Mouse (Mus musculus): ENCODE measurements around the gene Slc16a14. TPM values are rescaled to one million over a fixed set of nuclear protein-coding genes. Genes with fewer than 3 reads are reported as not detected.

Gene Slc16a14
- polyA plus RNA-seq, 1 experiment from 2014 or later = 11.0 TPM

DNA sequence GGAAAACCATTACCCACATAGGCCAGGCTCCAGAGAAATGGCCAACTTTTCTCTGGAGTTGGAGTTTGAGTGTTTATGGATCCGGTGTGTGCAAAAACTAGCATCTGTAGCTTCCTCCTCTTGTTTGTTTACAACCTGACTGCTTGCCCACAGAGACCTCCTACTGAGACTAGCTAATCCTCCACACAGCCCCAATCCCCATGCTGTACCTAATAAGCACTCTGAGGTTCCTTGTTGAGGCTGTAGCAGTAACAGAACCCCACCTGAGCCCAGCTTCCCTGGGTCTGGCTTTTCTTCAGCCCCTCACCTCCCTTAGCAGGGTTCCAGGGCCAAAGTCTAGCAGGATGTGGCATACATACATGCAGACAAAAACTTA, 73.7 kb downstream of the Slc16a14 start:
- Histone ChIP-seq H3K36me3 (no peaks in the 10 kb centered on the region), H3K27ac (replicated peaks) (no peak overlapping the region), H3K9me3 (replicated peaks) (no peaks in the 10 kb centered on the region), H3K27me3 (replicated peaks) (no peaks in the 10 kb centered on the region), H3K4me1 (no peaks in the 10 kb centered on the region), H3K4me3 (replicated peaks) (no peak overlapping the region), H3K9ac (replicated peaks) (no peak overlapping the region), H3K4me2 (no peak overlapping the region)
- WGBS = 72% methylated on average over 1 of the region's 1 CpGs
- ATAC-seq (ENCODE audit: low FRiP score) = no peak

GRCm38 (mm10) chr1:84860360-84861254, 74.3 kb downstream of the Slc16a14 start:
- ATAC-seq (ENCODE audit: low FRiP score) = no peak
- 87% methylated on average over 10 of the region's 10 CpGs for WGBS
- Histone ChIP-seq H3K27ac (replicated peaks) (no peak overlapping the region), H3K36me3 (no peaks in the 10 kb centered on the region), H3K27me3 (replicated peaks) (no peaks in the 10 kb centered on the region), H3K9me3 (replicated peaks) (no peaks in the 10 kb centered on the region), H3K4me2 (no peak overlapping the region), H3K4me3 (replicated peaks) (no peak overlapping the region), H3K4me1 (no peaks in the 10 kb centered on the region), H3K9ac (replicated peaks) (no peak overlapping the region)

DNA sequence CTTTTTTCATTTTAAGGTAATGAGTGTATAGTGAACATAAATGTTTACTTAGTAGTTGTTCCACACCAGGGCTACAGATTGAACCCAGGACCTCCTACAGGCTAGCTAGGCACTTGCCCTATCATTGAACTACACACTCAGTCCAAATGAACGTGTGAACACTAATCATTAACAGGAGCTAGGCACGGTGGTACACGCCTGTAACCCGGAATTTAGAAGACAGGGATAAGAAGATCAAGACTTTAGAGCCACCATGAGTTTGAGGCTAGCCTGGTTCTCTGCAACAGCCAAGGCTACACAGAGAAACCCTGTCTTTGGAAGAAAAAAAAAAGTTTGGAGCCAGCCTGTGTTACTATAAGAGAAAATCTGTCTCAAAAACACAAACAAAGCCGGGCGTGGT, 75.3 kb downstream of the Slc16a14 start:
- Histone ChIP-seq H3K4me3 (replicated peaks) (no peak overlapping the region), H3K27ac (replicated peaks) (no peak overlapping the region), H3K36me3 (no peaks in the 10 kb centered on the region), H3K4me1 (no peaks in the 10 kb centered on the region), H3K9me3 (replicated peaks) (no peaks in the 10 kb centered on the region), H3K9ac (replicated peaks) (no peak overlapping the region), H3K27me3 (replicated peaks) (no peaks in the 10 kb centered on the region), H3K4me2 (no peak overlapping the region)
- ATAC-seq (ENCODE audit: low FRiP score) = no peak
- WGBS = 94% methylated on average over 6 of the region's 6 CpGs

Other genes with a start within 250 kb of the Slc16a14 start
- gene Dner, start 238.9 kb downstream of the Slc16a14 start, polyA plus RNA-seq (2015; fragmentation: Nextera tagmentation; extraction: Ambion mirVana) = 285 and 344 TPM in 2 replicates
- 4.5 and 5.4 TPM in 2 replicates for gene Fbxo36, start 95.3 kb downstream of the Slc16a14 start, polyA plus RNA-seq (2015; fragmentation: Nextera tagmentation; extraction: Ambion mirVana)
- 37.3 and 42.0 TPM in 2 replicates for gene Trip12, start 94.6 kb downstream of the Slc16a14 start, polyA plus RNA-seq (2015; fragmentation: Nextera tagmentation; extraction: Ambion mirVana)
- gene Gm10553, start 165.0 kb upstream of the Slc16a14 start, polyA plus RNA-seq (2015; fragmentation: Nextera tagmentation; extraction: Ambion mirVana) = not detected in 2 replicates
- gene A530032D15Rik, start 174.7 kb upstream of the Slc16a14 start, polyA plus RNA-seq (2015; fragmentation: Nextera tagmentation; extraction: Ambion mirVana) = not detected in 2 replicates